Mouse (Mus musculus): Measurements from ENCODE around the gene Tial1.
A peak's percentile ranks its signal among the peaks of the same experiment; 100 is the strongest.

Gene Tial1

DNA sequence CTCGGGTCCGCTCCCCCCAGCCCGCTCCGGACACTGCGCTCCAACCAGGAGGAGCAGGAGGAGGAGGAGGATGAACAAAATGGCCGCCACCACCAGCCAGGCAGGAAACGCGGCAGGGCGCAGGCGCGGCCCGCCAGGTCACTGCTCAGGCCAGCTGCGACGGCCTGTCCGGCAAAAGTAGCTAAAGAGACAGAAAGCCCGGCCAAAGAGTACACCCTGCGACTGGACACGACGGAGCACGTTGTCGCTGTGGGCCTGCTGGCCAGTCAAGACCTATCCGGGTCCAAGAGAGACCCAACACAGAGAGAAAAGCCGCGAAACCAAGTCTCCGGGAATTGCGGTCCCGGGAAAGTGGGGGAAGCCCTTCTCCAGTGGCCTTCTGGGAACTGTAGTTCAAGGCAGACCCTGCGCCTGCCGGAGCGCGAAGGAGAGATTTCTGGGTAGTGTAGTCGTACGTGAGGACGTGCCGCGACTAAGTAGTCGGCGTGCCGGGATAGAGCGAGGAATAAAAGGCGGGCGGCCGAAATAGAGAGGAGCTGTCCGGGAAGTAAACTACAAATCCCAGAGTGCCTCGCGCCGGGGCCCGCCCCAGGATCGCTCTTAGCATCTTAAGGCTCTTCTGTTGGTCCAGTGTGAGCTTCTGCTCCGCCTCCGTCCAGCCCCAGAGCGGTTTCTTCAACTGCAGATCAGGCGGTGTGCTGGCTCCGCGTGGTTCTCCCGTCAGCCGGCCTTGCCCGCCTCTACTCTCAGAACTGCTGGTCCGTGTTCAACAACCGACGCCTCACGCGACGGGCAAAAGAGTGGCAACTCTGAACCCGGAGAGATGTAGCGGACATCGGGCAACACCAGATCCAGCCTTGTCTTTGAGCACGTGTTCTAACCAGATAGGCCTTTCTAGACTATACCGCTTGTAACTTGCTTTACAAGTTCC, at the start of gene Tial1:
TSS of gene Tial1 (minus strand) at position 433 of the 931 bp plus-strand sequence.
- peak; percentile 98 for DNase-seq (ENCODE audit: low spot score)

GRCm38 (mm10) chr7:128504091-128504490, 42.6 kb upstream of the Tial1 start:
- no peak for DNase-seq (ENCODE audit: low spot score)

GRCm38 (mm10) chr7:128499801-128500200, 38.3 kb upstream of the Tial1 start:
- no peak for DNase-seq (ENCODE audit: low spot score)

DNA sequence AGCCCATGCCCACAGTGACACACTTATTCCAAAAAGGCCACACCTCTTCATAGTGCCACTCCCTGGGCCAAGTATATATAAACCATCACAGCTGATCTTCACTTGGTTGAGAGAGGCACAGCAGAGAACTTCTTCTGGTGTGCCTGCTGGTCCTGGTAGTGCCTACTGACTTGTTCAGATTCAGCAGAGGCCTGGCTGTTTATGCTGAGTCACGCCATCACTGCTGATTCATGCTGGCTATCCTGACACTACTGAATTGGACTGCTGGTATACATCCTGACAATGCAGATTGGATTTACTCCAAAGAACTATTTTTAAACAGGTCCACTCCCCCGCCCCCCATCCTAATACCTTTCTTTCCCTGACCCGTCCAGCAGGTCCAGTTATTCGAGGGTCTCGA, 33.0 kb upstream of the Tial1 start:
- no peak for DNase-seq (ENCODE audit: low spot score)

DNA sequence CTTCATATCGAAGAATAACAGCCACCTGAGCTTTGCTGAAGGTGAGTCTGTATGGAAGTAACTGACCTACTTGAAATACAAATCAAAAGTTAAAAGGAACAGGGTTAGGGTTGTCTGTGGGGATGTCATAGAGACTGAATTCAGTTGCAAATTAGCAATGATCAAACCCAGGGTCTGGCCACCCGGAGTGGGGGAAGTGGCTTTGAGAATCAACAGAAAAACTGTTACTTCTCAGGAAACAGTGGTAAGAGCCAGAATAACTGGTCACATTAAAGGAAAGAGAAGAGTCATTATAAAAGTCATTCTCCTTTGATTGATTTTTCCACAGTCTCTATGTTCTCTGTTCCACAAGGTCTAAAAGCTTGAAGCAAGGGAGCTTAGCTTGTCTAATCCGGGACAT, 27.5 kb upstream of the Tial1 start:
- no peak for DNase-seq (ENCODE audit: low spot score)

- DNase-seq (ENCODE audit: low spot score): peak; percentile 36
Measured at GRCm38 (mm10) chr7:128474322-128474721, 12.8 kb upstream of the Tial1 start.

GRCm38 (mm10) chr7:128462406-128462805, 889 bp upstream of the Tial1 start:
- no peak for DNase-seq (ENCODE audit: low spot score)

DNA sequence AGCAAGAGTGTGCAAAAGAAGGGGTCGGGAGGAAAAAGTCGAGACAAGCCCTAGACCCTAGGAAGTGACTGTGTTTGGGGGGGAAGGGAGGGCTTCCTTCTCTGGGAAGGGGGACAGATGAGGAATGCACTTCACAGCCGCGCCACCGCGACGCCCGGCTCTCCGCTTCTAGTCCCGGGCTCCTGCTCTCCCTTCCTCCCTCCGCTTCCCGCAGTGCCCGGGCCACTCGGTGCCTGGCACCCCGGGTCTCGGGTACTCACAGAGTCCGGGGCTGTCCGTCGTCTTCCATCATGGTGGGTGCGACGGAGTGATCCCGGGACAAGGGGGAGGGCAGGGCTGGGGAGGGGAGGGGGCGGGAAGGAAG, 670 bp downstream of the Tial1 start:
- DNase-seq (ENCODE audit: low spot score): no peak

GRCm38 (mm10) chr7:128460131-128460864, 1.2 kb downstream of the Tial1 start:
- peak; percentile 66 for DNase-seq (ENCODE audit: low spot score)

- DNase-seq (ENCODE audit: low spot score): peak; percentile 21
Measured at GRCm38 (mm10) chr7:128459791-128460130, 1.8 kb downstream of the Tial1 start.

DNA sequence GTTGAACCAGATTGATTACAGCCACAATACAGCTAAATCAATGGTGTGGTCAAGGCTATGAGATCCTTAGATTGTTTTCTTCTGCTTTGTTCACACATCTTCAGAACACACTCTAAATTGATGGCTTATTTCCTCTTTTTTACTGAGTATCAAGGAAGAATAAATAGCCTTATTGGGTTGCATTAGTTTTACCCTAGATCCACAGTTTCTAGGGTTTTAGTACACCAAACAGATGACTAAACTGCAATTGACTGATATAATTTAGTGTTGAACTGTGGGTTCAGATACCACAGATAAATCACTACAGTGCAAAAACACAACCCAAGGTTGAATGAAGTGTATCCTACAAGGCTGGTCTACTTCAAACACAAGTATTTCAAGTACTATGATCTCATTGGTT, 3.5 kb downstream of the Tial1 start:
- DNase-seq (ENCODE audit: low spot score): no peak

- DNase-seq (ENCODE audit: low spot score): no peak
Measured at GRCm38 (mm10) chr7:128452731-128453130, 8.8 kb downstream of the Tial1 start.

GRCm38 (mm10) chr7:128440584-128440983, 20.9 kb downstream of the Tial1 start:
- no peak for DNase-seq (ENCODE audit: low spot score)

GRCm38 (mm10) chr7:128439251-128439650, 22.3 kb downstream of the Tial1 start:
- no peak for DNase-seq (ENCODE audit: low spot score)

- no peak for DNase-seq (ENCODE audit: low spot score)
Measured at GRCm38 (mm10) chr7:128438131-128438530, 23.4 kb downstream of the Tial1 start.

DNA sequence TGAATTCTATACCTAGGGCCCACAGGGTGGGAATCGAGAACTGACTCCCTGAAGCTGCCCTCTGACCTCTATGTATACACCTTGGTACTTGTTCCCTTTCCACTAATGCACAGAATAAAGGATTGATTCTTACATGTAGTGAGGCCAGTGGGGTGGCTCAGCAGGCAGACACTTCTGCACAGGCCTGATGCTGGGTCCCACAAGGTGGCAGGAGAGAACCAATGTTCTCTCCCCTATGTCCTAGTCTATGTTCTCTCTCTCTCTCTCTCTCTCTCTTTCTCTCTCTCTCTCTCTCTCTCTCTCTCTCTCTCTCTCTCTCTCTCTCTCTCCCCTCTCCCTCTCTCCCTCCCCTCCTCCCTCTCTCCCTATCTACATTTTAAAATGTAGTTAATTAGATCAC, 28.3 kb downstream of the Tial1 start:
- no peak for DNase-seq (ENCODE audit: low spot score)

DNA sequence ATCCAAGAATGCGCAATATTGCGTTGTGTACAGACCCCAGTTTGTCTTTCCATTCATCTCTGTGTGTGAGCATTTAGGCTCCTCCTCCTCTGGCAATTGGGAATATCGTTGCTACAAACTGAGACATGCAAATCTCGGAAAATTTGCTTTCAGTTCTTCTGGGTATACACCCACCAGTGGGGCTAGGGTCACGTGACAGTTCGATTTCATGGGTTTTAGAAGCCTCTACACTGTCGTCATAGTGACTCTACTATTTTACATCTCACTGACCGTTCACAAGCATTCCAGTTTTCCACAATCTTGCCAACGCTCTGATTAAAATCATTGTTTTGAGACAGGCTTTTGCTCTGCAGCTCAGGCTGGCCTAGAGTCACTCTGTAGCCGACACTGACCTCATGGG, 28.9 kb downstream of the Tial1 start:
- DNase-seq (ENCODE audit: low spot score): no peak

DNA sequence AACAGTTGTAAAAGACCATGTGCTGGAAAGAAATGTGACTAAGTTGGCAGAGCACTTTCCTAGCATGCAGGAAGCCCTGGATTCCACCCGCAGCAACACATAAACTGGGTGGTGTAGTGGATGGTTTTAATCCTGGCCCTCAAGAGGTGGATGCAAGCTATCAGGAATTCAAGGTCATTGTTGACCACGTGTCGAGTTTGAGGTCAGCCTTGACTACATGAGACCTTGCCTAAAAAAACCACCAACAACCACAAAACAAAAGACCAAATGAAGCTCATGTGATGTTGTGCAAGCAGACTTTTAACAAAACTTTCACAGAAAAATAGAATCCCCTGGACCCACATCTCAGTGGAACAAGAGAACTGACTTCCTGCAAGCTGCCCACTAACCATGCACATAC, 39.0 kb downstream of the Tial1 start:
- no peak for DNase-seq (ENCODE audit: low spot score)

DNA sequence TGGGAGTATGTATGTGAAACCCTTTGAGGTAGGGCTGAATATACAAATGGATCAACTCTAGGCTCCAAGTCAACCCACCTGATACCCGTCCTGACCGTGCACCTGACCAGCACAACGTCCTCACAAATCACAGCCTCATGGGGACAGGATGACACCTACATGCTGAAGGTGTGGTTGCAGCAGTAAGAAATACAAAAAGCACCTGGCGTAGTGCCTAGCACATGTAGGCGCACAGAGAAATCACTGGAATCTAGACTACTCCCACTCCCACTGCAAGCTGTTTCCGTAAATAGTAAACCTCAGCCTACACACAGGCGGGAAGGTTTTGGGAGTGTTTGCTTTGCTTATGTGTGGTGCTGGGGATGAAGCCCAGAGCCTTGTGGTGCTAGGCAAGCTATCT, 39.8 kb downstream of the Tial1 start:
- DNase-seq (ENCODE audit: low spot score): no peak

- DNase-seq (ENCODE audit: low spot score): no peak
Measured at GRCm38 (mm10) chr7:128419690-128420089, 41.8 kb downstream of the Tial1 start.

DNA sequence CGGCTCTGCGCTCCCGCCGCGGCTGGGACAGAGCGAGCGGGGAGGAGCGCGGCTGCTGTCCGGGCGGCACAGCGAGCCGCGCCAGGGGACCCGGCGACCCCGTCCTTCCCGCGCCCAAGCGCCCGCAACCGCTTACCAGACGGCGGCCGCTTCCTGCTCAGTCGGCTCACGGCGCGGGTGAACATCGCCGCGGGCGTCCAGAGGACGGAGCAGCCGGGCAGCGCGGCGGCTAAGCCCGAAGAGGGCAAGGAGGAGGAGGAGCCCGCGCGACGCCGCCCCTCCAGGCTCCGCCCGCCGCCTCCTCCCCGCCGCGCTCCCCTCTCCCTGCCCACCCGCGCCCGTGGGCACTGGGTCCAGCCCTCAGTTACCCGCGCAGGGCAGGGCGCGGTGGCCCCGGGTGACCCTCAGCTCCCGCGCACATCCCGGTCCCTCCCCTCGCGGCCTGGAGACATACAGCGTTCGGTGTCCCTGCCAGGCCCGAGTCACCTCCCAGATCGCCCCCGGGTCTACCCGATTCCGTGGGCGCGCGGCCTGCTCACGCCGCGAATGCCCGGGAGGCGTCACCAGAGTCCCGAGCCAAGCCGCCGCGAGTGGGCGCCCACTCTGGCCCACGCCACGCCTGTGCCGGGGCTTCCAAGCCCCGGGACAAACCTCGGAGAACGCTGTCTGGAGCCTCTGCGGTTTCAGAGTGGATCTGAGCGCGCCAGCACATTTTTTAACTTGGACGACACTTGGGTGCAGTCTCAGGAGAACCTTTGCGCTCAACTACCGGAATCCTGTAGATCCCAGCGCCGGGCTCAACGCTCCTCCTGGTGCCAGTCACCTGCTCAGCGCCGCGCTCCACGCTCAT, 43.4 kb downstream of the Tial1 start, which contains the start of gene Rgs10:
TSS of gene Rgs10 (minus strand) at position 829 of the 850 bp plus-strand sequence.
- peak; percentile 57 for DNase-seq (ENCODE audit: low spot score)

- DNase-seq (ENCODE audit: low spot score): peak; percentile 35
Measured at GRCm38 (mm10) chr7:128417226-128417929, 44.1 kb downstream of the Tial1 start.
